Mouse (Mus musculus) hindbrain, embryonic 16.5 days (tissue): ENCODE results near the gene Gse1. TPM values are rescaled to one million over a fixed set of nuclear protein-coding genes. Genes with fewer than 3 reads are reported as not detected.

ENCODE experiments used
- ATAC-seq: fragments of 200-750 bp; cut with Nextera tagmentation; 2 replicates; pipeline ENCODE4 v1.8.0; 2017; ENCODE audit warnings: moderate TSS enrichment, moderate library complexity
- H3K27ac ChIP-seq: fragments of 300-500 bp; sonication (generic); 2 replicates; pipeline ENCODE4 v1.5.1; 2014; ENCODE audit warnings: low read depth, mild to moderate bottlenecking, control low read depth, low read length, moderate library complexity
- H3K27me3 ChIP-seq: fragments of 300-500 bp; sonication (generic); replicated peaks from 2 replicates; pipeline ENCODE4 v1.6.1; 2014; ENCODE audit warnings: low read length; ENCODE audit not compliant: control insufficient read depth, insufficient read depth
- H3K36me3 ChIP-seq: fragments of 300-500 bp; sonication (generic); 2 replicates; pipeline ENCODE4 v1.6.1; 2014; ENCODE audit warnings: mild to moderate bottlenecking, low read length, moderate library complexity, mixed read lengths; ENCODE audit not compliant: control insufficient read depth, insufficient read depth
- H3K4me1 ChIP-seq: fragments of 300-500 bp; sonication (generic); 2 replicates; pipeline ENCODE4 v1.6.1; 2014; ENCODE audit warnings: low read depth, low read length; ENCODE audit not compliant: control insufficient read depth, insufficient read depth
- H3K4me2 ChIP-seq: fragments of 300-500 bp; sonication (generic); 2 replicates; pipeline ENCODE4 v1.6.1; 2014; ENCODE audit warnings: mild to moderate bottlenecking, low read length, control low read depth, moderate library complexity
- H3K4me3 ChIP-seq: fragments of 300-500 bp; sonication (generic); 2 replicates; pipeline ENCODE4 v1.5.1; 2014; ENCODE audit warnings: mild to moderate bottlenecking, low read length, control low read depth, moderate library complexity
- H3K9ac ChIP-seq: fragments of 300-500 bp; sonication (generic); 2 replicates; pipeline ENCODE4 v1.6.1; 2014; ENCODE audit warnings: low read depth, mild to moderate bottlenecking, control low read depth, low read length, moderate library complexity
- H3K9me3 ChIP-seq: fragments of 300-500 bp; sonication (generic); 2 replicates; pipeline ENCODE4 v1.6.1; 2014; ENCODE audit warnings: mild to moderate bottlenecking, low read length, moderate library complexity; ENCODE audit not compliant: control insufficient read depth
- WGBS: fragments of 180-500 bp; shearing (Covaris S2); extraction: QIAGEN DNeasy Blood & Tissue Kit; methylation state at CpG from one replicate; pipeline ENCODE4 v1.1.7; 2014; 5-methylcytosine and 5-hydroxymethylcytosine counted together
- polyA plus RNA-seq: library from polyadenylated mRNA; unstranded; fragments of >200 nt; fragmentation: Nextera tagmentation; extraction: Ambion mirVana; gene quantifications from 2 replicates; pipeline ENCODE4 v1.2.1, GENCODE M21; 2015

Gene Gse1
- polyA plus RNA-seq, 1 experiment from 2014 or later, result 10.7 TPM

GRCm38 (mm10) chr8:120371725-120372457 is 143.6 kb downstream of the Gse1 start:
- 77% methylated on average over 8 of the region's 8 CpGs for WGBS
- H3K4me1 ChIP-seq, result peaks cover 30% of the 10 kb centered on the region

DNA sequence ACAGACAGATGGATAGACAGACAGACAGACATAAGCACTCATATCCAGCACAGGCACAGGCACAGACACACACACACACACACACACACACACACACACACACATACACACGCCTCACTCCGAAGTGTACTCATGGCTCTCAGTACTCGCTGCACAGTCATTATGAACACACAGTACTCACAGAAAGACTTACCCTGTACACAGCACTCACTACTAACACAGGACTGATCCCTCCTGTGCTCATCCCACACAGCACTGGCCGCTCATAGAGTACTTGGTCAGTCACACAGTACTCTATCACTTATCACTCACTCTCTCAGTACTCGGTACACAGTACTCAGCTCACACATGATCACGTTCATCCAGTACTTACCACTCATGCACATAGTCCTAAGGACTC is 144.4 kb downstream of the Gse1 start:
- no peak for ATAC-seq
- H3K9me3 ChIP-seq, result no peaks in the 10 kb centered on the region
- H3K4me1 ChIP-seq, result peaks cover 29% of the 10 kb centered on the region
- 0 out of 2 replicates have a peak, but pooled peaks cover 4% of the 10 kb centered on the region for H3K27me3 ChIP-seq
- no peak overlapping the region for H3K9ac ChIP-seq
- no peak overlapping the region for H3K4me3 ChIP-seq
- WGBS, result 96% methylated on average over 6 of the region's 6 CpGs
- H3K27ac ChIP-seq, result no peak overlapping the region
- H3K36me3 ChIP-seq, result no peaks in the 10 kb centered on the region
- no peak overlapping the region for H3K4me2 ChIP-seq

More at GRCm38 (mm10) chr8:120371725-120372457, 143.6 kb downstream of the Gse1 start:
- no peak overlapping the region; the same call in 1 of the 2 replicates for H3K9ac ChIP-seq
- H3K27ac ChIP-seq, result no peak overlapping the region
- no peak overlapping the region for H3K4me3 ChIP-seq
- no peak overlapping the region for H3K4me2 ChIP-seq
- no peak for ATAC-seq
- no peaks in the 10 kb centered on the region for H3K36me3 ChIP-seq
- no peaks in the 10 kb centered on the region for H3K9me3 ChIP-seq
- H3K27me3 ChIP-seq, result 0 out of 2 replicates have a peak, but pooled peaks cover 4% of the 10 kb centered on the region

GRCm38 (mm10) chr8:120373621-120374020 is 145.4 kb downstream of the Gse1 start:
- H3K4me3 ChIP-seq, result no peak overlapping the region
- no peaks in the 10 kb centered on the region for H3K9me3 ChIP-seq
- ATAC-seq, result no peak
- H3K4me1 ChIP-seq, result peaks cover 32% of the 10 kb centered on the region
- no peak overlapping the region for H3K27ac ChIP-seq
- no peaks in the 10 kb centered on the region for H3K36me3 ChIP-seq
- 0 out of 2 replicates have a peak, but pooled peaks cover 4% of the 10 kb centered on the region for H3K27me3 ChIP-seq
- no peak overlapping the region for H3K4me2 ChIP-seq
- WGBS, result 74% methylated on average over 3 of the region's 3 CpGs
- no peak overlapping the region for H3K9ac ChIP-seq

- no peak for ATAC-seq
- WGBS, result 50% methylated on average over 1 of the region's 1 CpGs
- peaks cover 30% of the 10 kb centered on the region for H3K4me1 ChIP-seq
- H3K36me3 ChIP-seq, result no peaks in the 10 kb centered on the region
- H3K9me3 ChIP-seq, result no peaks in the 10 kb centered on the region
- peak overlapping the region; percentile 63; the same call in 1 of the 2 replicates for H3K27ac ChIP-seq
- H3K4me3 ChIP-seq, result no peak overlapping the region
- no peak overlapping the region for H3K9ac ChIP-seq
- no peak overlapping the region for H3K4me2 ChIP-seq
- H3K27me3 ChIP-seq, result 0 out of 2 replicates have a peak, but pooled peaks cover 4% of the 10 kb centered on the region
These were observed 145.8 kb downstream of the Gse1 start for GRCm38 (mm10) chr8:120374070-120374469.

DNA sequence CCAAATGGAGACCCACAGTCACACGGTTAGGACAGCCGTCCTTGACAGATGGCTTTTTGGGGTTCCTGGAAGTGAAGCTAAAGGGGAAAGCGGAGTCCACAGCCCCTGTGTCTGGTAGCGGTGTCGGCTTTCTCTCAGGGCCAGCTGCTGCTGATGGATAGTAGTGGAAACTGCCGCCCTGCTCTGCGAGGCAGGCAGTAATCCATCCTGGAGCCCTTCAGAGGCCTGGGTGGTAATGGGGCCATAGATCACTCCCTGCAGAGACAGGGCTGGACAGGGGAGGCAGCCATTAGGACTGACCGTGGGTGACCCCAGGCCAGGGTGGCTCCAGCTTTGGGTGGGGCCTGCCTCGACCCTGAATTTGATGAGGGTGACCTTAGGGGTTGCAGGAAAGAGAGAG is 146.3 kb downstream of the Gse1 start:
- Histone ChIP-seq H3K9ac (0 out of 2 replicates have a peak overlapping the region, but pooled peaks have one; percentile 23), H3K27me3 (0 out of 2 replicates have a peak, but pooled peaks cover 4% of the 10 kb centered on the region), H3K4me2 (no peak overlapping the region), H3K9me3 (no peaks in the 10 kb centered on the region), H3K4me3 (no peak overlapping the region), H3K27ac (peak overlapping the region; percentile 63; the same call in 1 of the 2 replicates), H3K4me1 (peaks cover 30% of the 10 kb centered on the region), H3K36me3 (no peaks in the 10 kb centered on the region)
- ATAC-seq, result 0 out of 2 replicates have a peak, but pooled peaks have one; percentile 31
- 38% methylated on average over 9 of the region's 9 CpGs for WGBS

GRCm38 (mm10) chr8:120375170-120375569 is 146.9 kb downstream of the Gse1 start:
- no peaks in the 10 kb centered on the region for H3K36me3 ChIP-seq
- 48% methylated on average over 5 of the region's 5 CpGs for WGBS
- H3K4me3 ChIP-seq, result no peak overlapping the region
- H3K4me2 ChIP-seq, result no peak overlapping the region
- H3K27ac ChIP-seq, result no peak overlapping the region
- no peaks in the 10 kb centered on the region for H3K9me3 ChIP-seq
- no peak for ATAC-seq
- no peak overlapping the region for H3K9ac ChIP-seq
- H3K4me1 ChIP-seq, result peaks cover 29% of the 10 kb centered on the region
- 0 out of 2 replicates have a peak, but pooled peaks cover 2% of the 10 kb centered on the region for H3K27me3 ChIP-seq

- Histone ChIP-seq H3K9ac (no peak overlapping the region; the same call in 1 of the 2 replicates), H3K27ac (no peak overlapping the region), H3K9me3 (no peaks in the 10 kb centered on the region), H3K4me2 (no peak overlapping the region), H3K4me1 (peaks cover 36% of the 10 kb centered on the region), H3K4me3 (no peak overlapping the region), H3K27me3 (no peaks in the 10 kb centered on the region), H3K36me3 (no peaks in the 10 kb centered on the region)
- ATAC-seq, result no peak; the same call in 1 of the 2 replicates
- WGBS, result 24% methylated on average over 4 of the region's 4 CpGs
These were observed 148.0 kb downstream of the Gse1 start for GRCm38 (mm10) chr8:120376215-120376614.

DNA sequence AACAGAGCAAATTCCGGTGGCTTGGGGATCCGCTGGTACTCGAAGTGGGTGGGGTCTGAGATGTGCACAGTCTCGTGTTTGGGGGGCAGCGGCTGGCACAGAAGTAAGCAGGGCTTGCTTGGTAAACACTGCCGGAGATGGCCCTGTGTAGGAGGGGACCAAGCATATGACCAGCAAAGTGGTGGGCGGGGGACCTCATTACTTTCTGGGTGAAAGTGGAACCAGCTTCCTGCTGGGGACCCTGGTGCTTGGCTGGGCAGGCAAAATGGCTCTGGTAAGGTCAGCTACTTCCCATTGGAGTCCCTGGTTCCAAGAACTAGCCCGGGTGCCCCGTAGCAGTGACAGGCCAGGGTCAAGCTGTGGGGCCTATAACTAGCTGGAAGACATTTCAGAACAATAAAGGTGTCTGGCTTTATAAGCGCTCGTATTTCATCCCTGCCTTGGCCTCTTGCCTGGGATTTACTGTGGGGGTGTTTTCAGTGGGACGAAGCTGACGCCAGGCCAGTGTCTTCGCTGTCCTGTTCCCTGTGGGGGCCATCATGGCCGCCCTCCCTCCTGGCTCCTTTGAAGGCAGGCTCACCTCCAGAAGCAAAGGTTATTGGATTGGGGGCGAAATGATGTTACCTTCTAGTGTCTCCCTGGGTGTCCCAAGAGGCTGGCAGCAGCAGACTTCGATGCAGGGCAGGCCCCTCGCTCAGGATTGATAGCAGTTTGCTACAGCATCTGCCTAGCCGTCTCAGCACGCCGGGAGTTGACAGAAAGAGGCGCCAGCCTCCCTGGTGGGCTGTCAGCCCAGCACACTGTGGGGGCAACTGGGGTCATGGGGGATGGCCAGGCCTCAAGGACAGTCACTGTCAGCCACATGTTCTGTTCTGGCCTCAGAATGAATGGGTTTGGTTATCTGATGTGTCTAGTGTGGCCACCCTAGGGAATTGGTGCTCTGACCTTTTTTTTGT is 148.9 kb downstream of the Gse1 start:
- Histone ChIP-seq H3K36me3 (no peaks in the 10 kb centered on the region), H3K9me3 (no peaks in the 10 kb centered on the region), H3K4me1 (peaks cover 45% of the 10 kb centered on the region), H3K9ac (peak overlapping the region; percentile 3; the same call in 1 of the 2 replicates), H3K4me2 (no peak overlapping the region), H3K4me3 (no peak overlapping the region), H3K27me3 (no peaks in the 10 kb centered on the region), H3K27ac (no peak overlapping the region)
- no peak for ATAC-seq
- 40% methylated on average over 22 of the region's 22 CpGs for WGBS

DNA sequence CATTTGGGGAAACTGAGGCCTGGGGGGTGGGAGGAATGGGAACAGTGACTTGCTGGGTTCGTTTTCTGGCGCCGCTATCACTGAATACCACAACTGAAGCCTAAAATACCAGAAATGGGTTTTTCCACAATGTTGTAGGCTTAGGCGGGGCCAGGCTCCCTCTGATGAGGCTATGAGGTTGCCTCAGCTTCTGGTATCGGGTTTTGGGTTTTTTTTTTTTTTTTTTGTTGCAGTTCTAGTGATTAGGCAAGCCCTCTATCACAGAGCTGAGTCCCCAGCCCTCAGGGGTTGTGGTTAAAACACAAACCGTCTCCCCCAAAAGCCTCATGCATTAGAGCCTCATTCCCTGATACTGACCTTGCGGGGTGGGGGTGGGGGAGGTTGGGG is 149.5 kb downstream of the Gse1 start:
- H3K27me3 ChIP-seq, result no peaks in the 10 kb centered on the region
- H3K4me2 ChIP-seq, result no peak overlapping the region
- H3K27ac ChIP-seq, result no peak overlapping the region
- H3K4me1 ChIP-seq, result peaks cover 51% of the 10 kb centered on the region
- 59% methylated on average over 7 of the region's 7 CpGs for WGBS
- ATAC-seq, result no peak
- H3K9ac ChIP-seq, result no peak overlapping the region
- no peak overlapping the region for H3K4me3 ChIP-seq
- no peaks in the 10 kb centered on the region for H3K9me3 ChIP-seq
- H3K36me3 ChIP-seq, result no peaks in the 10 kb centered on the region
